Mouse (Mus musculus) ES-E14 (cell line): ENCODE data around the gene Ermap.

Experiments used
- CHD2 ChIP-seq: IDR thresholded peaks from 2 replicates; pipeline ENCODE4 v1.6.1; 2014; ENCODE audit warnings: mild to moderate bottlenecking, low read depth, low read length, inconsistent platforms
- HCFC1 ChIP-seq: IDR thresholded peaks from 2 replicates; pipeline ENCODE4 v1.6.1; 2012; ENCODE audit warnings: low read length, inconsistent platforms, borderline replicate concordance; ENCODE audit not compliant: insufficient read depth
- MAFK ChIP-seq: IDR thresholded peaks from 2 replicates; pipeline ENCODE4 v1.6.1; 2014; ENCODE audit warnings: mild to moderate bottlenecking, low read depth, low read length, inconsistent platforms; ENCODE audit not compliant: insufficient read depth
- ZC3H11A ChIP-seq: IDR thresholded peaks from 2 replicates; pipeline ENCODE4 v1.6.1; 2012; ENCODE audit warnings: low read depth, mild to moderate bottlenecking, inconsistent platforms, low read length, borderline replicate concordance
- ZNF384 ChIP-seq: IDR thresholded peaks from 2 replicates; pipeline ENCODE4 v1.6.1; 2012; ENCODE audit warnings: low read depth, low read length, inconsistent platforms

DNA sequence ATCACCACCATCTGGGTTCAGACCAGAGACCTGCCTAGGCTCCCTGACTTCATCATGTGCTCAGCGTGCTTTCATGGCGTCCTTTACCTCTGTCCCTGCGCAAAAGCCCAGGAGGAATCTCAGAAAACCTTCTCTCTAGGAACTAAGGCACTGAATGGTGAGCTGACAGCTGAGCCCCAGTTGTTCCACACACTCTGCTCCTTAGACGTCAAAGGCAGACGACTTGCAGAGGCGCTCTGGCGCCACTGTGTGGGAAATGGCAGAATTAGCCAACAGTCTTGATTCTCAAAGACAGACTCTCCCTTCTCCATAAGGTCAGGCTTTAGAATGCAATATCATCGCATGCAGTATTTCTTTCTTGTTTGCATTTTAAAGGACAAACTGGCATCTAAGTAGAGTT, 14.9 kb upstream of the Ermap start:
- TF ChIP-seq ZNF384: no peak
- TF ChIP-seq ZC3H11A: peak; percentile 42; the same call in 1 of the 2 replicates
- no peak for TF ChIP-seq HCFC1
- no peak for TF ChIP-seq CHD2
- TF ChIP-seq MAFK: no peak
